Mouse (Mus musculus) embryonic facial prominence, embryonic 15.5 days (tissue): ENCODE results near the gene Alyref. TPM values are rescaled to one million over a fixed set of nuclear protein-coding genes. Genes with fewer than 3 reads are reported as not detected.

Experiments
- ATAC-seq: fragments of 200-750 bp; cut with Nextera tagmentation; 2 replicates; pipeline ENCODE4 v1.8.0; 2017; ENCODE audit warnings: low read depth, moderate TSS enrichment; ENCODE audit not compliant: insufficient number of reproducible peaks, low FRiP score, low TSS enrichment
- H3K27ac ChIP-seq: fragments of 300-500 bp; sonication (generic); replicated peaks from 2 replicates; pipeline ENCODE4 v1.5.1; 2015; ENCODE audit warnings: mild to moderate bottlenecking, inconsistent platforms
- H3K27me3 ChIP-seq: fragments of 300-500 bp; sonication (generic); 2 replicates; pipeline ENCODE4 v1.6.1; 2015; ENCODE audit warnings: inconsistent platforms
- H3K36me3 ChIP-seq: fragments of 300-500 bp; sonication (generic); 2 replicates; pipeline ENCODE4 v1.6.1; 2015; ENCODE audit warnings: mild to moderate bottlenecking, inconsistent platforms
- H3K4me1 ChIP-seq: fragments of 300-500 bp; sonication (generic); 2 replicates; pipeline ENCODE4 v1.6.1; 2015; ENCODE audit warnings: inconsistent platforms
- H3K4me2 ChIP-seq: fragments of 300-500 bp; sonication (generic); replicated peaks from 2 replicates; pipeline ENCODE4 v1.6.1; 2015; ENCODE audit warnings: mild to moderate bottlenecking, inconsistent platforms
- H3K4me3 ChIP-seq: fragments of 300-500 bp; sonication (generic); replicated peaks from 2 replicates; pipeline ENCODE4 v1.5.1; 2015; ENCODE audit warnings: mild to moderate bottlenecking, inconsistent platforms
- H3K9ac ChIP-seq: fragments of 300-500 bp; sonication (generic); 2 replicates; pipeline ENCODE4 v1.6.1; 2015; ENCODE audit warnings: inconsistent platforms
- H3K9me3 ChIP-seq: fragments of 300-500 bp; sonication (generic); replicated peaks from 2 replicates; pipeline ENCODE4 v1.6.1; 2016; ENCODE audit warnings: inconsistent platforms
- WGBS: fragments of 180-500 bp; shearing (Covaris S2); methylation state at CpG from one replicate; pipeline ENCODE4 v1.1.7; 2015; 5-methylcytosine and 5-hydroxymethylcytosine counted together
- microRNA-seq: library from miRNA; unstranded; fragments of <30 nt; microRNA quantifications from one replicate; pipeline ENCODE4, GENCODE M21; 2016; ENCODE audit warnings: borderline number of aligned reads
- polyA plus RNA-seq: library from polyadenylated mRNA; unstranded; fragments of >200 nt; fragmentation: Nextera tagmentation; extraction: Ambion mirVana; gene quantifications from 2 replicates; pipeline ENCODE4 v1.2.1, GENCODE M21; 2015

The Alyref gene
- polyA plus RNA-seq, 1 experiment from 2014 or later: 426 TPM

DNA sequence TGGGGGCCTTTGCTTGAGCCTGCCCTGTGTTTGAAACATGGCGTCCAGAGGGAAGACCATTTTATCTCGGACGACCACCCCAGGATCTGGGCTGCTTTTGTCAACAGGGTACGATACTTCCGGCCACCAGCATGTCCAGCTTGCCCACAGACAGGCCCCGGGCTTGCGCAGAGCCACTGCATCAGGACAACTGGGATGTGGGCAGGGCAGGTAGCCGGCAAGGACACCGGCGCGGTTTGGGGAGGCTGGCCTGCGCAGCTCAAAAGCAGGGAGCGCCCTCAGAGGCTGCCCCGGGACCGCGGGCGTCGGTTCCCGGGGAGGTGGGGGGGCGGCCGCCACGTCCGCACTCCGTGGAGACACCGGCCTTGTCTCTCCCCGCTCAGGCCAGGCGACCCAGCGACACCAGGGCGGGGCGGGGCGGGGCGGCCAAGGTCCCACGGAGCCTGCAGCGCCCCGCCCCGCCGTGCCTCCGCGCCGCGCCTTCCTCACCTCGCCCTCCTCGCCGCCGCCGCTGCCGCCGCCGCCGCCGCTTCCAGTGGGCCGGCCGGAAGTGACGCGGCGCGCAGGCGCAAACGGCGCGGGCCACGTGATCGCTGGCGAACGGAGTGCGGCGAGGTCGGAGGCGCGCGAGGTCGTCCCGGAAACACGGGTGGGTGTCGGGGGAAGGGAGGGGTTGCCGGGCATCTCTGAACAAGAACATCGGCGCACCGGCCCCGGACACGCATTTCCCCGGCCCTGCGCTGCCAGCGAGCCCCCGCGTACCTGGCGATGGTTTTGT lies 48.8 kb downstream of the Alyref start, which contains the start of gene Mcrip1:
Mcrip1 (minus strand) TSS at position 560 of the 778 bp plus-strand sequence.
- peak; percentile 88 for ATAC-seq
- peaks cover 12% of the 10 kb centered on the region for H3K36me3 ChIP-seq
- peak within 1 kb of the TSS; percentile 92 for H3K4me3 ChIP-seq
- no peaks in the 10 kb centered on the region for H3K9me3 ChIP-seq
- H3K27me3 ChIP-seq: no peaks in the 10 kb centered on the region
- under 1% methylated on average over 67 of the region's 87 CpGs for WGBS
- H3K9ac ChIP-seq: peak within 1 kb of the TSS; percentile 99
- H3K4me2 ChIP-seq: peak within 1 kb of the TSS; percentile 77
- H3K4me1 ChIP-seq: peaks cover 31% of the 10 kb centered on the region
- H3K27ac ChIP-seq: peak within 1 kb of the TSS; percentile 93

DNA sequence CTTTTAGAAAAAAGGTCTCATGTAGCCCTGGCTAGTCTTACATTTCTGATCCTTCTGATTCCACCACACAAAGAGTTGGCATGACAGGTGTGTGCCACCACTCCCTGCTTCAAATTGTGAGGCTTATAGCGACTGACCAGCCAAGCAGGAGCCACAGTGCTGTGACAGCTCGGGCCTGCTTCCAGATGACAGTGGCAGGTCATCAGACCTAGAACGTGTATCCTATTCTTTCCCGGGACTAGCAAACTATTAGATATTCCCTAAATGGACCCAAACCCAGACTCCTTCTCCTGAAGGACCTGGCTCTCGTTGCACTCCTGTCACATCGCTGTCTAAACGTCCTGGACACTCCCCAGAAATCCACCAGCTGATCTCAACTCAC lies 49.4 kb downstream of the Alyref start:
- Histone ChIP-seq H3K9me3 (no peaks in the 10 kb centered on the region), H3K9ac (peak overlapping the region; percentile 99), H3K27ac (peak overlapping the region; percentile 93), H3K4me2 (peak overlapping the region; percentile 77), H3K36me3 (peaks cover 17% of the 10 kb centered on the region), H3K4me1 (peaks cover 31% of the 10 kb centered on the region), H3K27me3 (no peaks in the 10 kb centered on the region), H3K4me3 (peak overlapping the region; percentile 92)
- no peak for ATAC-seq
- 17% methylated on average over 7 of the region's 7 CpGs for WGBS

DNA sequence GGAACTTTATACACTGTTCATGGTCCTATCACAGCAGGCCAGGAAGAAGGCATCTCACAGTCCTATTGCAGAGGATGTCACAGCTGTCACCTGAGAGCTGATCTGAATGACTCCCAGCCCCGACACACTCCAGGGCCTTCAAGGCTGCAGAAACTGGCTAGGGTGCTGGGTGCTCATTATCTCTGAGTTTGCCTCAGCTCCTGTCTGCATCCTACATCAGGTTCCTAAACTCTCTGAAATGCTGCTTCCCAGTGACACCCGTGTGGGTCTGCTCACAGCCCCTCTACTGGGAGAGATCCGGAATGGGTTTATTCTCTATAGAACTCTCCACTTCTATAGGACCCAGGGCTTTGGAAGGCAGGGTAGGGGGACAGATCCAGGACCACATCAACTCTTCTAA lies 50.0 kb downstream of the Alyref start:
- no peak for ATAC-seq
- Histone ChIP-seq H3K9me3 (no peaks in the 10 kb centered on the region), H3K4me3 (peak overlapping the region; percentile 92), H3K4me2 (peak overlapping the region; percentile 77), H3K27ac (no peak overlapping the region; the same call in 1 of the 2 replicates), H3K36me3 (peaks cover 23% of the 10 kb centered on the region), H3K9ac (peak overlapping the region; percentile 99; the same call in 1 of the 2 replicates), H3K27me3 (no peaks in the 10 kb centered on the region), H3K4me1 (peaks cover 31% of the 10 kb centered on the region)
- WGBS: 75% methylated on average over 3 of the region's 3 CpGs

DNA sequence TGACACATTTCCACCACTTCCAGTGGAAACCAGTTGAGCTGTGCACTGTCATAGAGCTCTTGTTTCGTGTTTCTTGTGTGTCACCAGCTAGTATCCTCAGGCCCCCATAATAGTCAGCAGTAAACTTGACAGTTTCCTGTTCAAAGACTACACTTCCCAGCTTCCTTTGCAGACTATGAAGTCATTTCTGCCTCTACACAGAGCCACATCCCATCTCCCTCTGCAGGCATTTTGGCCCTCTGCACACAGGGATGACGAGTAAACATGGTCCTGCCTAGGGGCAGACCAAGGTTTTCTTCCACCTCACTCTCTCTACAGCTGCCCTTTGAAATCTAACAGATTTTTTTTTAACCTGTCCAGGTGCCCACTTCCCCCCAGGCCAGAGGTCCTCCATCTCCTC lies 50.7 kb downstream of the Alyref start:
- no peak overlapping the region for H3K9ac ChIP-seq
- WGBS: 46% methylated on average over 2 of the region's 2 CpGs
- H3K4me3 ChIP-seq: no peak overlapping the region

DNA sequence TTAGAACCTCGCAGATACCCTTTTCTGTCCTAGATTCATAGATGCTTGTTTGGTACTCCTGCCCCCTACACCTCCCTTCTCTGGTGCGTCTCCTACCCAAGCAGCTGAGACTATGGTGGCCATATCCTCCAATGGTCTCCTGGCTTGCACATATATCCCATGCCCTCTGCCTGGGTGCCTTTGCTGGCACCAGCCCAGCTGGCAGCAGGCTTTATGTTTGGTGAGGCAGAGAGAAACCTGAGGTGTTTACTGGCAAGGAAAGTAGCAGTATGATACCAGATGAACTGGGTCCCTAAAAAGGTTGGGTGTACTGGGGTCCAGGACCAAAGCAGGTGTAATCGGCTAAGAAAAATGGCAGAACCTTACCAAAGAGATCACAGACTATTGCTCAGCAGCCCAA lies 52.2 kb downstream of the Alyref start:
- 92% methylated on average over 3 of the region's 3 CpGs for WGBS
- H3K27ac ChIP-seq: no peak overlapping the region

More for the DNA sequence above, 50.7 kb downstream of the Alyref start:
- H3K9me3 ChIP-seq: no peaks in the 10 kb centered on the region
- no peak overlapping the region for H3K4me2 ChIP-seq
- H3K36me3 ChIP-seq: peaks cover 30% of the 10 kb centered on the region
- H3K4me1 ChIP-seq: peaks cover 31% of the 10 kb centered on the region
- no peak for ATAC-seq
- H3K27ac ChIP-seq: no peak overlapping the region
- no peaks in the 10 kb centered on the region for H3K27me3 ChIP-seq

DNA sequence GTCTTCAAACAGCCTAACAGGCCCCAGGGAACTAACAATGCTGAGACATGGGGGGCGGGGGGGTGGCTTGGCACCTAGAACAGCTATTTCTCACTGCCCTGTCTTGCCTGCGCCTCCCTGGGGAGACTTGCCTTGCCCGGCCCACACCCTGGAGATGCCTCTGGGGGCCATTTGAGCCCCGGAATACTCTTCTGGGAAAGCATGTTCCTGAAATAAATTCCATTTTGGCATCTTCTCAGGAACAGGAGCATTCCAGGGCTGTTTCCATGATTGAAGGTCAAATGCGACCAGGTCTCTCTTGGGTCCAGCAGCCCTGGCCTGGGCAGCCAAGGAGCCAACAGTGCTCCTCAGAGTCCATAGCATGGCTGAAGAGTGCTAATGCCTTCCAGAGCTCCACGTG lies 55.8 kb downstream of the Alyref start:
- Histone ChIP-seq H3K4me3 (no peak overlapping the region), H3K9ac (no peak overlapping the region), H3K4me2 (no peak overlapping the region), H3K27ac (no peak overlapping the region), H3K9me3 (no peaks in the 10 kb centered on the region), H3K4me1 (peaks cover 29% of the 10 kb centered on the region), H3K27me3 (no peaks in the 10 kb centered on the region), H3K36me3 (peaks cover 35% of the 10 kb centered on the region)
- ATAC-seq: no peak
- 78% methylated on average over 6 of the region's 6 CpGs for WGBS

More for the DNA sequence above, 52.2 kb downstream of the Alyref start:
- Histone ChIP-seq H3K9me3 (no peaks in the 10 kb centered on the region), H3K4me1 (peaks cover 31% of the 10 kb centered on the region), H3K36me3 (peaks cover 38% of the 10 kb centered on the region), H3K9ac (no peak overlapping the region), H3K4me2 (no peak overlapping the region), H3K4me3 (no peak overlapping the region), H3K27me3 (no peaks in the 10 kb centered on the region)
- ATAC-seq: no peak

Small RNA genes within 50 kb of the gene (microRNA-seq; reads per million reads assigned to microRNA genes)
- gene Mir6936: 0.86 reads per million

Other genes with a start within 250 kb of the Alyref start
- gene Actg1, start 249.8 kb downstream of the Alyref start, polyA plus RNA-seq: 2,143 and 2,279 TPM in 2 replicates
- 0.98 and 1.1 TPM in 2 replicates for gene Fscn2, start 236.8 kb downstream of the Alyref start, polyA plus RNA-seq
- 35.8 and 39.8 TPM in 2 replicates for gene Faap100, start 219.6 kb downstream of the Alyref start, polyA plus RNA-seq
- 34.1 and 36.3 TPM in 2 replicates for gene Nploc4, start 160.7 kb downstream of the Alyref start, polyA plus RNA-seq
- 1.9 and 2.1 TPM in 2 replicates for gene Tspan10, start 155.7 kb downstream of the Alyref start, polyA plus RNA-seq
- gene Pde6g, start 144.9 kb downstream of the Alyref start, polyA plus RNA-seq: 0.26 and 0.31 TPM in 2 replicates
- 14.0 and 15.5 TPM in 2 replicates for gene Oxld1, start 140.3 kb downstream of the Alyref start, polyA plus RNA-seq
- 32.4 and 38.5 TPM in 2 replicates for gene Ccdc137, start 140.2 kb downstream of the Alyref start, polyA plus RNA-seq
- gene Arl16, start 130.8 kb downstream of the Alyref start, polyA plus RNA-seq: 57.1 and 57.8 TPM in 2 replicates
- gene Mrpl12, start 113.8 kb downstream of the Alyref start, polyA plus RNA-seq: 118 and 126 TPM in 2 replicates
- gene Slc25a10, start 106.5 kb downstream of the Alyref start, polyA plus RNA-seq: 47.3 and 53.6 TPM in 2 replicates
- gene Gcgr, start 67.7 kb downstream of the Alyref start, polyA plus RNA-seq: 0.60 TPM in 2 replicates
- gene Mcrip1, start 48.6 kb downstream of the Alyref start, polyA plus RNA-seq: 235 and 237 TPM in 2 replicates
- gene Ppp1r27, start 47.2 kb downstream of the Alyref start, polyA plus RNA-seq: 1.8 and 2.3 TPM in 2 replicates
- 831 and 838 TPM in 2 replicates for gene P4hb, start 25.1 kb downstream of the Alyref start, polyA plus RNA-seq
- gene Arhgdia, start 16.7 kb downstream of the Alyref start, polyA plus RNA-seq: 593 and 594 TPM in 2 replicates
- 219 and 224 TPM in 2 replicates for gene Anapc11, start 56 bp upstream of the Alyref start, polyA plus RNA-seq
- 1.8 and 1.9 TPM in 2 replicates for gene Npb, start 10.1 kb upstream of the Alyref start, polyA plus RNA-seq
- gene Pcyt2, start 19.6 kb upstream of the Alyref start, polyA plus RNA-seq: 141 TPM in 2 replicates
- 34.7 and 35.0 TPM in 2 replicates for gene Sirt7, start 26.9 kb upstream of the Alyref start, polyA plus RNA-seq
- gene Mafg, start 35.2 kb upstream of the Alyref start, polyA plus RNA-seq: 36.4 and 38.7 TPM in 2 replicates
- 53.8 and 54.5 TPM in 2 replicates for gene Pycr1, start 45.4 kb upstream of the Alyref start, polyA plus RNA-seq
- 1.0 and 1.6 TPM in 2 replicates for gene Myadml2, start 49.8 kb upstream of the Alyref start, polyA plus RNA-seq
- gene Notum, start 62.8 kb upstream of the Alyref start, polyA plus RNA-seq: 6.2 and 7.4 TPM in 2 replicates
- 114 and 120 TPM in 2 replicates for gene Aspscr1, start 74.6 kb upstream of the Alyref start, polyA plus RNA-seq
- gene Cenpx, start 115.4 kb upstream of the Alyref start, polyA plus RNA-seq: 145 and 157 TPM in 2 replicates
- gene Lrrc45, start 115.6 kb upstream of the Alyref start, polyA plus RNA-seq: 69.7 and 82.2 TPM in 2 replicates
- 64.5 and 75.4 TPM in 2 replicates for gene Rac3, start 123.1 kb upstream of the Alyref start, polyA plus RNA-seq
- 35.9 and 36.6 TPM in 2 replicates for gene Dcxr, start 128.9 kb upstream of the Alyref start, polyA plus RNA-seq
- 193 and 315 TPM in 2 replicates for gene Cbr2, start 133.7 kb upstream of the Alyref start, polyA plus RNA-seq
- 3.8 and 5.9 TPM in 2 replicates for gene Hmga1b, start 164.4 kb upstream of the Alyref start, polyA plus RNA-seq
- 56.0 and 62.0 TPM in 2 replicates for gene Rfng, start 185.8 kb upstream of the Alyref start, polyA plus RNA-seq
- 205 and 214 TPM in 2 replicates for gene Gps1, start 185.9 kb upstream of the Alyref start, polyA plus RNA-seq
- gene Dus1l, start 198.0 kb upstream of the Alyref start, polyA plus RNA-seq: 61.4 and 64.4 TPM in 2 replicates
- 46.2 and 48.8 TPM in 2 replicates for gene Fasn, start 226.2 kb upstream of the Alyref start, polyA plus RNA-seq